ENCODE assay signal across 10 mouse cellular contexts in the genomic region with DNA sequence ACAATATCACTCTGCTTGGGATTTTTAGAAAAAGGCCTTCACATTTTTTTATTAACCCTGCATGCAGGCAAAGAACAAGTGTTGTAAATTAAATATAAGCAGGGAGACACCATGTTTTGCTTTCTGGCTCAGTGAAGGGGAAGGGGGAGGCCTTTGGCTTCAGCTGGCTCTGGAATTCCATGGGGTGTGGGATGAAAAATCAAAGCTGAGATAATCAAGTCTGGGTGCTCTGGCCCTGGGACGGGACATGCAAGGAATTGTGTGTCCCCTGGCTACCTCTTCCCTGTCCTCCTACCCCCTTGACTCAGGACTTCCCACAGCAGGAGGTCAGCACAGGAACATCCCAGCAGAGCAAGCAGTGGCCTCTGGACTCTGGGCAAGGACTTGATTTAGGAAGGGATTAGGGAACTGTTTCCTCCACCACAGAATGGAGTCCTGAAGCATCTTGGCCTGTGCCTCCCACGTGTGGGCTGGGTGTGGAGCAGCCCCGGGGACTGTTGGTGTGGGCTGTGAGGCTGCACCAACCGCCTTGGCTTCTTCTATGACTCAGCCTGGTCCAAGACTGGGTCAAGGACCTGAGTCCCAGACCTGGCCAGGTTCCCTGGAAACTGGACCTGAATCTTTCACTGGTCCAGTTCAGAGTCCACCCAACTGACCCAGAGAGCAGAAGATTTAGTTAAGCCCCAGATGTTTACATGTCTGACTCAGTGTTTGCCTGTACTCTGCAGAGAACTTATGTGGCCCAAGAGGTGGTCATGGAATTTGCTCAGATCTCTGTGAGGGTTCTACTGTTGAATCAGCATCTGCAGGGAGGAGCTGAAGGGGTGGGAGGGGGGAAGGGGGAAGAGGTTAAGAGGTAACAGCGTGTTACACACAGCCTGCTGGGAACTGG.
A peak's percentile ranks its signal among the peaks of the same experiment; 100 is the strongest.
DNase-seq lines count a peak whose midpoint lies in the region; ATAC-seq lines count a peak whose summit lies in the region.
"Had no signal": no experiment of that assay in that cellular context is flagged by ENCODE, and none has a peak within 500 bp of the region (broad histone marks: within the 10 kb centered on the region; RNA-seq: fewer than 3 reads in every experiment).

No protein-coding gene starts in this region.

- no peak overlapping the region for H3K4me3 ChIP-seq in midbrain, embryonic 11.5 days (ENCODE audit: low read depth, low read length)
- H3K4me3 ChIP-seq in midbrain, embryonic 13.5 days (replicated peaks): no peak overlapping the region
- H3K4me3 ChIP-seq in forebrain, embryonic 15.5 days: no peak overlapping the region
- H3K4me3 ChIP-seq: erythroblast, embryonic 14.5 days had no signal

- H3K27ac ChIP-seq in midbrain, embryonic 11.5 days (ENCODE audit: low read depth, low read length): no peak overlapping the region
- no peak overlapping the region for H3K27ac ChIP-seq in midbrain, embryonic 13.5 days
- H3K27ac ChIP-seq in forebrain, embryonic 15.5 days (replicated peaks): no peak overlapping the region
- H3K27ac ChIP-seq: liver, embryonic 14.5 days had no signal

- intact Hi-C loops in gastrocnemius, postnatal 14 days (cut with DNase I; ENCODE audit: low total_unique reads): no loop called here

- no peak for ATAC-seq in midbrain, embryonic 11.5 days (ENCODE audit: low FRiP score)
- no peak for ATAC-seq in midbrain, embryonic 13.5 days
- ATAC-seq in forebrain, embryonic 15.5 days (replicated peaks): no peak

- H3K9ac ChIP-seq in midbrain, embryonic 11.5 days (ENCODE audit: low read length): no peak overlapping the region
- H3K9ac ChIP-seq in midbrain, embryonic 13.5 days (replicated peaks): no peak overlapping the region
- H3K9ac ChIP-seq in forebrain, embryonic 15.5 days (replicated peaks): no peak overlapping the region
- H3K9ac ChIP-seq: liver, embryonic 14.5 days had no signal

- H3K4me1 ChIP-seq in midbrain, embryonic 11.5 days (ENCODE audit: control insufficient read depth, insufficient read depth, low read length): no peaks in the 10 kb centered on the region
- no peaks in the 10 kb centered on the region for H3K4me1 ChIP-seq in midbrain, embryonic 13.5 days (replicated peaks)
- no peaks in the 10 kb centered on the region for H3K4me1 ChIP-seq in forebrain, embryonic 15.5 days

- no peaks in the 10 kb centered on the region for H3K27me3 ChIP-seq in midbrain, embryonic 11.5 days (ENCODE audit: control insufficient read depth, insufficient read depth, low read length)
- no peaks in the 10 kb centered on the region for H3K27me3 ChIP-seq in midbrain, embryonic 13.5 days
- H3K27me3 ChIP-seq in forebrain, embryonic 15.5 days: no peaks in the 10 kb centered on the region

- H3K36me3 ChIP-seq in midbrain, embryonic 11.5 days (ENCODE audit: control insufficient read depth, insufficient read depth, low read length): no peaks in the 10 kb centered on the region
- no peaks in the 10 kb centered on the region for H3K36me3 ChIP-seq in midbrain, embryonic 13.5 days
- H3K36me3 ChIP-seq in forebrain, embryonic 15.5 days: no peaks in the 10 kb centered on the region

- H3K9me3 ChIP-seq in midbrain, embryonic 11.5 days (ENCODE audit: control insufficient read depth, low read length): no peaks in the 10 kb centered on the region
- no peaks in the 10 kb centered on the region for H3K9me3 ChIP-seq in midbrain, embryonic 13.5 days
- no peaks in the 10 kb centered on the region for H3K9me3 ChIP-seq in forebrain, embryonic 15.5 days

- no peak overlapping the region for H3K4me2 ChIP-seq in midbrain, embryonic 11.5 days
- no peak overlapping the region for H3K4me2 ChIP-seq in midbrain, embryonic 13.5 days (replicated peaks)
- no peak overlapping the region for H3K4me2 ChIP-seq in forebrain, embryonic 15.5 days (replicated peaks)

- 39% methylated on average over 5 of the region's 5 CpGs for WGBS in midbrain, embryonic 11.5 days
- WGBS in midbrain, embryonic 13.5 days: 55% methylated on average over 5 of the region's 5 CpGs
- 45% methylated on average over 5 of the region's 5 CpGs for WGBS in forebrain, embryonic 15.5 days

- peak; percentile 81 for DNase-seq in midbrain, embryonic 11.5 days (ENCODE audit: low spot score, missing footprints)
- DNase-seq in gastrocnemius, postnatal 14 days: peak; percentile 46
- DNase-seq in kidney, postnatal 4 days: peak; percentile 63 to 76
- peak; percentile 65 for DNase-seq in testis, postnatal 10 days (ENCODE audit: low spot score)
- DNase-seq in spleen, adult 12 weeks (ENCODE audit: low spot score): no peak
- no peak for DNase-seq in layer of hippocampus, adult 18-20 months (ENCODE audit: low spot score in 2 of 2)

Comparison
In these comparisons a context has a peak if more than half of its experiments do, and no peak if none do; other contexts are left out.
1. DNase-seq: peak in midbrain, embryonic 11.5 days (single experiment), gastrocnemius, postnatal 14 days (single experiment), kidney, postnatal 4 days (2 of 2) and testis, postnatal 10 days (single experiment); none in spleen, adult 12 weeks (single experiment) and layer of hippocampus, adult 18-20 months (0 of 2).